Mouse (Mus musculus): ENCODE data around the gene Foxp1. TPM values are rescaled to one million over a fixed set of nuclear protein-coding genes. Genes with fewer than 3 reads are reported as not detected.

Foxp1 gene
- total RNA-seq, 2 experiments from 2014 or later, result 12.3 to 26.5 TPM

GRCm38 (mm10) chr6:99310171-99310500, 212.4 kb downstream of the Foxp1 start:
- no peak for ATAC-seq (replicated peaks; ENCODE audit: low FRiP score, poor library complexity, severe bottlenecking)

DNA sequence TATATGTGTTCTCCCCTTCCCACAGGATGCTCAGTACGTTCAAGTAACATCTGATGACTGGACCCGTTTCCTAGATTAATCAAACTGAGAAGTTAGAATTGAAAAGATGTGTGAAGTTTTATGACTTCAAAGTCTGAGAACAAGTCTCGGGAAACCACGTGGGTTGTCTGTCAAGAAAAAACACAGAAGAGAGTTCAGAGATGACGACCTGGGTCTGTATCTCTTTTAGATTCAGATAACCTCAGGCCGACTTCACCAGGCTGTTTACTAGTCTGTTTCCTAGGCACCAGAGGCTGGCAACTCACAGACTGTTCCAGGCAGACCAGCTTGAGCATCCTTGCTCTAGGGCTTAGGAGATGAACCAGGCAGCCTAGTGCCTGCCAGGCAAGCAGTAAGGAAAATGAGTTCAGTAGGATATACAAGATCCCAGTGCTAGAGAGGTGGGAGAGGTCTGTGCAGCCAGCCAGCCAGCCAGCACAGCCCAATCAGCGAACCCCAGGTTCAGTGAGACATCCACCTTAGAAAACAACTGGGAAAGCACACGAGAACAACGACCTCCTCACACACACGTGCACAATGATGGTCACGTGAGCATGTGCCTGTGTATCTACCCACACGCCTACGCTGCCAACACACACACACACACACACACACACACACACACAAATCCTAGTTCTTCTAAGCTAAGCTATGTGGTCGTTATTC, 212.9 kb downstream of the Foxp1 start:
- ATAC-seq (replicated peaks; ENCODE audit: low FRiP score, poor library complexity, severe bottlenecking), result no peak

GRCm38 (mm10) chr6:99305751-99306150, 216.8 kb downstream of the Foxp1 start:
- ATAC-seq (replicated peaks; ENCODE audit: low FRiP score, poor library complexity, severe bottlenecking), result no peak

DNA sequence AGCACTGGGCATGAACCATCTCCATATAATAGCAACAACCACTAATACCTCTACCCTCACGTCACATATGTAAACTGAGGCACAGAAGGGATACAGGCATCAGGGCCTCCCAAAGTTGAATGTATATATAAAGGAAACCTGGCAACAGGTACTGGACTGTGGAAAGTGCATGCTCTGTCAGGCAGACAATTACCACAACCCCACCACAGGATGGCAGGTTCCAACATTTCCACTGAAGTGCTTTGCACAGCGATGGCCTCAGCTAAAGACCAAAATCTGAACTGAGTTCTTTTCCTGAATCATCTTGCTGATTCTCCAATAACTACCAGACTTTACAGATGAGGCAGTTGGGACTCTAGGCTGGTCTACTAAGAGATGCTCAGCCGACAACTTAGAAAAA, 217.3 kb downstream of the Foxp1 start:
- ATAC-seq (replicated peaks; ENCODE audit: low FRiP score, poor library complexity, severe bottlenecking), result no peak

DNA sequence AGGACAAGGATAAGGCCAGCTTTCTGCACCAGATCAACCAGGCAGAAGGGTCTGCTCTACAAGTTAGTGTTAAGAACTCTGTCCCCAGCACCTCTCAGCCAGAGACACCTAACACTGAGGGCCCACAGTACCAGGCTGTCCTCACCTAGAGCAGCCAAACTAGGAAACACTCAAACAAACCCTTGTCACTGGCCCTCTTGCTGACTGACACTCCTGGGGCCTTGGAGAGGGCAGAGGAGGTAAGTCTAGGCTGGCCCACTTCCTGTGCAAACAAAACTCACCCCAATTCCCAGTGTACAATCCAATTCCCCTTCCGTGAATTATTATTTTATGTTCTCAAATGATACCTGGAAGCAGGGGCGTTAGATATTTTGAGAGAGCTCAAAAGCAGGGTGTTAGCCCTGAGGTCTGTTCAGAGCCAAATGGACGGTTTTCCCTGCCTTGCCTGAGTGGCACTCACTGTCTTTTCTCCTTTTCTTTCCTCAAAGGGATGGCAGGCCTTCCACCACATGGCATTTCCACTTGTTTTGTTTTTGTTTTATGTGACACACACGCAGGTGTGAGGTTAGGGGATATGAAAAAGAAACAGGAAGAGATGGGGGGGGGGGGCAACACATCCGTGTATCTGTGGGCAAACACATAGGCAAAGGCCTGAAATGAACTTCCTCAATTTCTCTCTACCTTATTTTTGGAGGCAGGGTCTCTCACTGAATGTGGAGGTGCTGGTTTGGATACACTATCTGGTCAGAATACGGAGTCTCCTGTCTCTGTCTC, 219.7 kb downstream of the Foxp1 start:
- no peak for ATAC-seq (replicated peaks; ENCODE audit: low FRiP score, poor library complexity, severe bottlenecking)

GRCm38 (mm10) chr6:99301923-99302322, 220.6 kb downstream of the Foxp1 start:
- no peak for ATAC-seq (replicated peaks; ENCODE audit: low FRiP score, poor library complexity, severe bottlenecking)

- no peak for ATAC-seq (replicated peaks; ENCODE audit: low FRiP score, poor library complexity, severe bottlenecking)
Observed at GRCm38 (mm10) chr6:99300235-99300634, 222.3 kb downstream of the Foxp1 start.

GRCm38 (mm10) chr6:99299196-99299595, 223.3 kb downstream of the Foxp1 start:
- ATAC-seq (replicated peaks; ENCODE audit: low FRiP score, poor library complexity, severe bottlenecking), result no peak

- no peak for ATAC-seq (replicated peaks; ENCODE audit: low FRiP score, poor library complexity, severe bottlenecking)
Observed at GRCm38 (mm10) chr6:99297535-99297934, 225.0 kb downstream of the Foxp1 start.

DNA sequence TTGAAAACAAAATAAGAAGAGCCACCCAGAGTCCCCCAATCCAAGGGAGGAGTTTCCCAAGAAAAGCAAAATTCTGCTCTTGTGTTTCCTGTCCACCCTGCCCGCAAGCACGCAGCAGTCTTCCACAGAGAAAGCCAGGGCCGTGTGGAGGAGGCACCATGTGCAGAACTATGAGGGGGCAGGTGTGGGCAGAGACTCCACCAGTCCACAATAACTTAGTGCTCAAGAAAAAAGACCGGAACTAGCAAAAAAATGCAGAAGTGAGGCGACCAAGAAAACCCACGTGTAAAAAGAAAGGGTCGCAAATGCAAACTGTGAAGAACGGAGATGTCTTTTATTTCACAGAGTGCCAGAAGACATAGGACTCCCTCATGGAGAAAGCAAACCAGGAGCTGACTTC, 227.0 kb downstream of the Foxp1 start:
- ATAC-seq (replicated peaks; ENCODE audit: low FRiP score, poor library complexity, severe bottlenecking), result no peak

DNA sequence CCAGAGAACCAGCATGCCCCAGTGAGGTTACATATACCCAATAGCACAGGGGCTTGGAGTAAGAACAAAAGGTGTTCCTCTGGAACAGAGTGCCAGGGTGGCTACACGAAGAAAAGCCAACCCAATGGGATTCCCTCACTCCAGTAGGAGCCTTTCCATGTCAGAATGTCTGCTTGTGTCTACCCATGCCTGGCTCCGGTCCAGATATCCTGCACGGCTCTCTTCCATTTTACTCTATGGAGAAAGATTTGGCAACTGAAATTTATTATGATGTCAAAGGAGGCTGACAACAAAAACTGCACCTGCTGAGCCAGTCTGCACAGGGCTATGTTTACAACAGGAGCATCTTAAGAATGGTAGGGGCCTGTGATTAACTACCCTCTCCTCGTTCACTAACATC, 233.3 kb downstream of the Foxp1 start:
- ATAC-seq (replicated peaks; ENCODE audit: low FRiP score, poor library complexity, severe bottlenecking), result no peak

- ATAC-seq (replicated peaks; ENCODE audit: low FRiP score, poor library complexity, severe bottlenecking), result no peak
Observed at GRCm38 (mm10) chr6:99285026-99285425, 237.5 kb downstream of the Foxp1 start.

DNA sequence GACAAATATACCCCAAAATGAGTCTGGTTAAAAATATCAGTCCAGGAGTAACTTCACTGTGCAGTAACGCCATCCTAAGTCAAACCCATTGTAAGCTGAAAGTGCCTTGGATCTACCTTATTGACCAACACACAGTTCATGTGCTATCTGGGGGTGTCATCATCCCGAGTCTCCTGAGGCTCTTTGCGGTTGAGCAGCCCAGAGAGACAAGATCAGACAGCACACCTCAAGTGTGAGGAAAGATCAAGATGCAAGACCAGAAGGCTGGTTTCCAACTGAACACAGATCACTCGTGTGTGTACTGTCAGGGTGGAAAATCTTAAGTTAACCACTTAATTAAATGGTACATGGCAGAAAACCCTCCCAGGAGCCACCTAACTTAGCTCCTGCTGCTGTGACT, 238.5 kb downstream of the Foxp1 start:
- no peak for ATAC-seq (replicated peaks; ENCODE audit: low FRiP score, poor library complexity, severe bottlenecking)

GRCm38 (mm10) chr6:99282866-99283657, 239.5 kb downstream of the Foxp1 start:
- ATAC-seq (replicated peaks; ENCODE audit: low FRiP score, poor library complexity, severe bottlenecking), result no peak

DNA sequence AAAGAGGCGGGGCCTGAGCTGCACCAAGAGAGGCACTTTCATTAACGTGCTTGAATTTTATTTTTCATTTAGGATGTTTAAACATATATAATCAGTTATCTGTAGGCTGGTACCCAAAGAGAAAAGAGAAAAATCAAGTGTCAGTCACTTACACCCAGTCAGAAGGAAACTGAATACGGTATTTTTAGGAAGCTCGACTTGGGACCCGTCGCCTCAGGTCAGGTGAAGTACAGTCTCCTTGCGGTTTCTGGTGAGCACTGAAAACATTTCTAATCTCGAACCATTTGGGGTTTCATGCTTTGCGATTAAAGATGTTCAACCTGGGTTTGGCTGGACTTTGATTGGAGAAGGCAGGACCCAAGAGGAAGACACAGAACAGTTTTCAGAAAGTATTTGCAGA, 241.1 kb downstream of the Foxp1 start:
- ATAC-seq (replicated peaks; ENCODE audit: low FRiP score, poor library complexity, severe bottlenecking), result no peak

DNA sequence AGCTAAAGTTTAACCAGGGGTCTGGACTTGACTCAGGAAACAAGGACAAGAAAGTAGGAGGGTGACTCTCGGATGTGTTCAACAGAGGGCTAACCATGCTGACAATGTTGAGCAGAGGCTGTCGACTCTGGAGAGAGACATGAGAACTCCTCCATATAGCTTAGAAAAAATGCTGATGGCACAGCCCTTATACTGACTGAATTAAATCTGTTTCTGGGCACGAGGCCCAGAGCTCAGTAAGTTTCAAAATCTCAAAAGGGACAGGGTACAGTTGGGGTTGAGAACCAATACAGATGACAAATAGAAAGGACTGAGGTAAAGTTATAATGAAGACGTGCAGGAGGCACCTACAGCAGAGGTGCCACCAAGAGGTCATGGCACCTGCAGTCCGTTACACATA, 241.9 kb downstream of the Foxp1 start:
- ATAC-seq (replicated peaks; ENCODE audit: low FRiP score, poor library complexity, severe bottlenecking), result no peak

DNA sequence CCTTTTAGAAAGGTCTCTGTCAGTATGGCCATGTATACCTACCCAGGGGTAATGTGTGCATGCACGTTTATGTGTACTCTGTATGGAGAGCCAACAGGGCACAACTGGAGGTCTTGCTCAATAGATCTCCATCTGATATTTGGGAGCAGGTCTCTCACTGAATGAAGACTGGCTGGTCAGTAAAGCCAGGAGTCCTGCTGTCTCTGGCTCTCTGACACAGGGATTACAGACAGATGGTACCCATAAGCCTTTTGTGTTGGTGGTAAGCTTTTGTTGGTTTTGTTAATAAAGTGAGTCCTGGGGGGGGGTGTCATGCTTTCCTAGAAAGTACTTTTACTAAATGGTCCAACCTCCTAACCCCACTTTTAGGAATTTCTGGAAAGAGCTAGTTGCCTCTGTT, 245.3 kb downstream of the Foxp1 start:
- ATAC-seq (replicated peaks; ENCODE audit: low FRiP score, poor library complexity, severe bottlenecking), result no peak

DNA sequence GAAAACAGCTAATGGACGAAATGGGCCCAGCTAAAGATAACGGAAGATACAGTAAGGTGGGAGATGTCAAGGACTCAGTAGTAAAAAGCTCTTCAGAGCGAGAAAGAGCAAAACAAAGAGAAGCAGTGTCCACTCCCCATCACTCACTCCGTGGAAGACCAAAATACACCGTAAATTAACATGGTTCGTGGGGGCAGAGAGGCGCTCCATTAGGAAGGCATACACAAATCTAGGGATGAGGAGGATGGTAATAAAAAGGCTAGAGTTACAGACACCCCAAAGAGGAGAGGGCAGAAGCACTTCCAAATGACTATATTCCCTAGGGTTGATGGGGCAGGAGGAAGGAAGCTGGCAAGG, 246.2 kb downstream of the Foxp1 start:
- ATAC-seq (replicated peaks; ENCODE audit: low FRiP score, poor library complexity, severe bottlenecking), result no peak

- no peak for ATAC-seq (replicated peaks; ENCODE audit: low FRiP score, poor library complexity, severe bottlenecking)
Observed at GRCm38 (mm10) chr6:99275381-99276296, 246.9 kb downstream of the Foxp1 start.

GRCm38 (mm10) chr6:99274667-99275066, 247.9 kb downstream of the Foxp1 start:
- ATAC-seq (replicated peaks; ENCODE audit: low FRiP score, poor library complexity, severe bottlenecking), result no peak

Measured in erythroblast, adult 5-6 weeks (primary cell).